In genomic region chr14:116947939-116948591, GRCm38 (mm10) we compare ENCODE assay signal across 20 mouse cellular contexts. TPM values are rescaled to one million over a fixed set of nuclear protein-coding genes. Genes with fewer than 3 reads are reported as not detected.
DNase-seq lines count a peak whose midpoint lies in the region; ATAC-seq and TF ChIP-seq lines count a peak whose summit lies in the region.
"Had no signal": no experiment of that assay in that cellular context is flagged by ENCODE, and none has a peak within 500 bp of the region (broad histone marks: within the 10 kb centered on the region; RNA-seq: fewer than 3 reads in every experiment).

No protein-coding gene starts in this region.

- no peak overlapping the region for H3K4me3 ChIP-seq in liver, embryonic 16.5 days (ENCODE audit: low read depth, low read length)
- no peak overlapping the region for H3K4me3 ChIP-seq in layer of hippocampus, adult 2 months
- H3K4me3 ChIP-seq: embryonic facial prominence, embryonic 10.5 days; forebrain, embryonic 13.5 days; heart, embryonic 13.5 days; hindbrain, embryonic 15.5 days had no signal

- no peaks in the 10 kb centered on the region for H3K27me3 ChIP-seq in liver, embryonic 16.5 days (ENCODE audit: control insufficient read depth, insufficient read depth, low read depth, low read length)
- H3K27me3 ChIP-seq: forebrain, embryonic 13.5 days; heart, embryonic 13.5 days; hindbrain, embryonic 15.5 days had no signal

- H3K27ac ChIP-seq in liver, embryonic 16.5 days (ENCODE audit: low read length) = no peak overlapping the region
- H3K27ac ChIP-seq in layer of hippocampus, adult 2 months = no peak overlapping the region
- H3K27ac ChIP-seq: embryonic facial prominence, embryonic 10.5 days; forebrain, embryonic 13.5 days; heart, embryonic 13.5 days; hindbrain, embryonic 15.5 days had no signal

- H3K4me1 ChIP-seq in liver, embryonic 16.5 days (ENCODE audit: control insufficient read depth, low read depth, low read length) = no peaks in the 10 kb centered on the region
- H3K4me1 ChIP-seq: embryonic facial prominence, embryonic 10.5 days; forebrain, embryonic 13.5 days; heart, embryonic 13.5 days; hindbrain, embryonic 15.5 days had no signal

- ATAC-seq in frontal cortex, adult (ENCODE audit: low TSS enrichment) = peak; percentile 99
- 0 out of 2 replicates have a peak, but pooled peaks have one; percentile 13 for ATAC-seq in liver, embryonic 16.5 days (ENCODE audit: low read depth)
- ATAC-seq: forebrain, embryonic 13.5 days; forebrain, postnatal 0 days had no signal

- no peaks in the 10 kb centered on the region for H3K36me3 ChIP-seq in liver, embryonic 16.5 days (ENCODE audit: control insufficient read depth, insufficient read depth)
- H3K36me3 ChIP-seq: hindbrain, embryonic 15.5 days had no signal

- WGBS in liver, embryonic 16.5 days (ENCODE audit: insufficient replicate concordance) = 44% methylated on average over 5 of the region's 5 CpGs

- H3K9ac ChIP-seq in liver, embryonic 16.5 days (ENCODE audit: low read depth, low read length) = no peak overlapping the region
- H3K9ac ChIP-seq: forebrain, embryonic 13.5 days; forebrain, postnatal 0 days; heart, embryonic 13.5 days; hindbrain, embryonic 15.5 days had no signal

- DNase-seq in frontal cortex, postnatal 14 days (ENCODE audit: low spot score in 2 of 2) = no peak
- DNase-seq in liver = no peak
- DNase-seq in brain, adult 2 months (ENCODE audit: low read depth, low spot score) = peak; percentile 56
- peak; percentile 67 for DNase-seq in yolk sac, embryonic 10.5 days (ENCODE audit: low spot score)
- DNase-seq in T-cell, adult 2 months (ENCODE audit: low spot score) = no peak
- DNase-seq in layer of hippocampus, adult 2 months (ENCODE audit: low spot score in 2 of 2) = no peak
- DNase-seq: adrenal gland, postnatal 10 days; cerebellum, adult 18-20 months; cerebellum, adult 9-11 months; cerebellum, postnatal 36 days; forebrain, postnatal 0 days; gastrocnemius, postnatal 36 days; heart, adult 11 months; heart, postnatal 36 days had no signal

- no peaks in the 10 kb centered on the region for H3K9me3 ChIP-seq in liver, embryonic 16.5 days (replicated peaks; ENCODE audit: control insufficient read depth, low read length)
- H3K9me3 ChIP-seq: hindbrain, embryonic 15.5 days had no signal

- no peak overlapping the region for H3K4me2 ChIP-seq in liver, embryonic 16.5 days (ENCODE audit: low read depth, low read length)
- H3K4me2 ChIP-seq: forebrain, embryonic 13.5 days; heart, embryonic 13.5 days; hindbrain, embryonic 15.5 days had no signal

- TF ChIP-seq CTCF in layer of hippocampus, adult 2 months (conservative IDR thresholded peaks at IDR 0.05) = no peak

RNA-seq across cellular contexts. Expression of gene Gpc6, which starts 22.9 kb away (rescaled TPM):
- 4.0 and 4.4 TPM in 2 replicates for polyA plus RNA-seq in liver, embryonic 16.5 days (2015; fragmentation: Nextera tagmentation; extraction: Ambion mirVana)
- total RNA-seq in layer of hippocampus, adult 2 months (2021) = 10 to 100 TPM; 10.5 to 10.6 TPM

Comparison
In these comparisons a context has a peak if more than half of its experiments do, and no peak if none do; other contexts are left out.
1. DNase-seq: peak in brain, adult 2 months (single experiment) and yolk sac, embryonic 10.5 days (single experiment); none in frontal cortex, postnatal 14 days (0 of 2), liver (single experiment), T-cell, adult 2 months (single experiment) and layer of hippocampus, adult 2 months (0 of 2).